Mouse (Mus musculus): ENCODE data around the gene Hcfc1r1. TPM values are rescaled to one million over a fixed set of nuclear protein-coding genes. Genes with fewer than 3 reads are reported as not detected.

The Hcfc1r1 gene
- 183 and 186 TPM in 2 replicates for polyA plus RNA-seq (2015; fragmentation: Nextera tagmentation; extraction: Ambion mirVana)

DNA sequence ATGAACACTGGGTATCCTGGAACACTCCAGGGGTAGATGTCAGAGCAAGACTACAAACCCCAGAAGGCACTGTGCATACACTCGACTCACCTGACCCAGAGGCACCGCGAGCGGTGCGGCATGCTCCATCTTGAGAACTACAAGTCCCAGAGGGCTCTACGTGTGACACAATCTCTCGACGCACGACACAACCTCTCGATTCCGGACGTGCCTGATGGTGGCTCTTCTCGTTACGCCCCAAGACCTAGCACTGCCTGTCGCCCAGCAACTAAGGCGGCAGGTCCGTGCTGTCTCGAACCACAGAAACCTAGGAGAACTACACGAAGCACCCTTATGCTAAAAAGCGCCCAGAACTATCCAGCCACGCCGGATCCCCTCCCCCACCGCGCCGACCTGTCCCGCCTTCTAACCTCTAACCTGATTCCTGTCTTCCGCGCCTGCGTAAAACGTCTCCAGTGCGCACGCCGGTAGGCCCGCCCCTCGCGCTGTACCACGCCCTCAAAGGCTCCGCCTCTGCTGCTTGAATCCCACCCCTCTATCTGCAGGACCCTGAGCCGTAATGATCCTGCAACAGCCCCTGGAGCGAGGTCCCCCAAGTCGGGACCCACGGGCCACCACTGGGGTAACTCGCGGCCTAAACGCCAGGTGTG, at the start of gene Hcfc1r1, which contains the start of gene Thoc6:
Gene Hcfc1r1, plus strand, starts transcription at position 173 of the 650 bp plus-strand sequence.
Gene Thoc6, minus strand, starts transcription at position 459 of the 650 bp plus-strand sequence.
- TF ChIP-seq CTCF (IDR thresholded peaks at IDR 0.05; ENCODE audit: low read depth) (0 out of 2 replicates have a peak, but pooled peaks have one; percentile 15), EP300 (optimal IDR thresholded peaks at IDR 0.05) (no peak)
- no peaks in the 10 kb centered on the region for H3K27me3 ChIP-seq (ENCODE audit: control insufficient read depth, insufficient read depth, low read length)
- H3K27ac ChIP-seq (replicated peaks) = peak within 1 kb of the TSS; percentile 91
- DNase-seq (ENCODE audit: low spot score) (peak; percentile 92), ATAC-seq (ENCODE audit: low FRiP score, low TSS enrichment) (peak; percentile 94)
- H3K9ac ChIP-seq (ENCODE audit: low read length) = peak within 1 kb of the TSS; percentile 80
- H3K4me3 ChIP-seq (ENCODE audit: low read depth, low read length) = peak within 1 kb of the TSS; percentile 71
- peaks cover 6% of the 10 kb centered on the region; the same call in 1 of the 2 replicates for H3K36me3 ChIP-seq (ENCODE audit: control insufficient read depth, insufficient read depth, low read length)
- peaks cover 11% of the 10 kb centered on the region for H3K4me1 ChIP-seq (replicated peaks; ENCODE audit: control insufficient read depth, insufficient read depth)
- no peaks in the 10 kb centered on the region for H3K9me3 ChIP-seq (ENCODE audit: control insufficient read depth, low read length)
- WGBS = under 1% methylated on average over 45 of the region's 45 CpGs
- H3K4me2 ChIP-seq (replicated peaks; ENCODE audit: low read depth) = peak within 1 kb of the TSS; percentile 93

DNA sequence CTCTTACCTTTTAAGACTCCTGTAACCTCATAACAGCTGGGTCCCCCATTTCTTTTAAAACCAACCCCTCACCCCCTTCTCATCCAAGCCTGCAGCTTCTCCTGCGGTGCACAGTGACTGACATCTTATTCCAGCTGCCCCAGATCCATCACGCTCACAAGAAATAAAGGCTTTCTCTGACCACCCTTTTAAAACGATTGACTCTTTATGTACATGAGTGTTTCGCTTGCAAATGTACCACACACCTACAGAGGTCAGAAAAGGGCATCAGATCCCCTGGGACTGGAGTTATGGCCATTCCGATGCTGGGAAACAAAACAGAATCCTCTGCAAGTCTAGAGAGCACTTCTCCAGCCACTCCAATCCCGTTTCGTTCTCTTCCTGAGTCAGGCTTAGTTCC, 45.6 kb upstream of the Hcfc1r1 start:
- Histone ChIP-seq H3K36me3 (ENCODE audit: control insufficient read depth, insufficient read depth, low read length) (no peaks in the 10 kb centered on the region), H3K9me3 (ENCODE audit: control insufficient read depth, low read length) (no peaks in the 10 kb centered on the region), H3K9ac (ENCODE audit: low read length) (no peak overlapping the region), H3K4me2 (replicated peaks; ENCODE audit: low read depth) (no peak overlapping the region), H3K27me3 (ENCODE audit: control insufficient read depth, insufficient read depth, low read length) (no peaks in the 10 kb centered on the region), H3K4me1 (replicated peaks; ENCODE audit: control insufficient read depth, insufficient read depth) (no peaks in the 10 kb centered on the region), H3K27ac (replicated peaks) (no peak overlapping the region), H3K4me3 (ENCODE audit: low read depth, low read length) (no peak overlapping the region)
- DNase-seq (ENCODE audit: low spot score) (no peak), ATAC-seq (ENCODE audit: low FRiP score, low TSS enrichment) (no peak)
- no peak for TF ChIP-seq CTCF (IDR thresholded peaks at IDR 0.05; ENCODE audit: low read depth)
- no peak for TF ChIP-seq EP300 (optimal IDR thresholded peaks at IDR 0.05)
- WGBS = 36% methylated on average over 7 of the region's 7 CpGs

DNA sequence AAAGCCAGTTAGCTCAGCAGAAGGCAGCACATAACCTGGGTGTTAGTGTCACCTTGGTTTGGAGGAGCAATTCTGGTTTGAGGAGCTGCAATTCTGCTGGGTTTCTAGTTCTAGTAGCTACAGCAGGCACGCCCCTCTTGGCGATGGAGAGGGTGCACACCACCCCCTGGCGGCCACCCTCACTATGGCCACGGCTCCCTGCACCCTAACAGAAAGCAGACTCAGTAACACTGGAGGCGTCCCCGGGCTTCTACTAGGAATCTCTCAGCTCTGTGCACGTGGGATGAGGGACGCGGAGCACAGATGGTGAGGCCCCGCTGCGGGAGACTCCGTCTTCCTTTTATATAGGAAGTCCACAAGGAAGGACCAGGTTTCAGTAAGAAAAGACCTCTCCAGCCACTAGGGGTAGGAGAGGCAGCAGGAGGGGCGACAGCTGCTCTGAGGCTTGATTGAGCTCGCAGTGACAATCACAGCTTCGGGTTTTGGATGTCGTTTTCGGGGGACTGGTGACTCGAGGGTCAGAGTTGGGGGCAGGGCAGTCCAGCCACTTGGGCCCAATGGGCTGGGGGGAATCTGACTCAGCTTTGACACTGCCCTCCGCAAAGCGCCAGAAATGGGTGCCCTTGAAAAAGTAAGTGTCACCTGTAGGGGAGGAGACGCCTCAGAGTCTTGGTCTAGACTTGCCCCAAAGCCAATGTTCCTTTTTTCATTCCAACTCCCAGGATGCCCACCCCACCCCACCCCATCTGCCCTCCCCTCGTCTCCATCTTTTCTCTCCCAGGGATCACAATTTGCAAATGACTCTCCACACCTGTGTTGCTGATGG, 43.0 kb upstream of the Hcfc1r1 start:
- peak; percentile 88 for ATAC-seq (ENCODE audit: low FRiP score, low TSS enrichment)
- 16% methylated on average over 22 of the region's 22 CpGs for WGBS
- no peak for TF ChIP-seq EP300 (optimal IDR thresholded peaks at IDR 0.05)
- TF ChIP-seq CTCF (IDR thresholded peaks at IDR 0.05; ENCODE audit: low read depth) = peak; percentile 90
- Histone ChIP-seq H3K4me1 (replicated peaks; ENCODE audit: control insufficient read depth, insufficient read depth) (no peaks in the 10 kb centered on the region), H3K4me3 (ENCODE audit: low read depth, low read length) (peak overlapping the region; percentile 13; the same call in 1 of the 2 replicates), H3K36me3 (ENCODE audit: control insufficient read depth, insufficient read depth, low read length) (no peaks in the 10 kb centered on the region), H3K4me2 (replicated peaks; ENCODE audit: low read depth) (peak overlapping the region; percentile 42), H3K9ac (ENCODE audit: low read length) (no peak overlapping the region; the same call in 1 of the 2 replicates), H3K27me3 (ENCODE audit: control insufficient read depth, insufficient read depth, low read length) (no peaks in the 10 kb centered on the region), H3K9me3 (ENCODE audit: control insufficient read depth, low read length) (no peaks in the 10 kb centered on the region), H3K27ac (replicated peaks) (no peak overlapping the region)
- DNase-seq (ENCODE audit: low spot score) = peak; percentile 88

DNA sequence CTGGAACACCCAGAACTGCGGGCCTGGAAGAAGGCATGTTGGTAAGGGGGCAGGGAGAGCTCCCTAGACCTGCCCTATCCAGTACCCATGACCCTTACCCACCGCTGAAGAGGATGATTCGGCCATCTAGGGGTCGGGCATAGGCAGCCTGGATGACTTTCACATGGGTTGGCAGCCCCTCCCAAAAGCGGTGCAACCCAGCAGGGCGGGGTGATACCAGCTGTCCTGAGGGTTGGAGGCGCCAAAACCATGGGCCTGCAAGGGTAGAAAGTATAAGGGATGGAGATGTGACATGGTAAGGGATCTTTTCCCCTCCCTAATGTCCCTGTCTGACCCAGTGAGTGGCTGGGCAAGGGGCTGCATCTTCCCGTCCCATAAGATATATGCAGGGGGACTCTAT, 42.2 kb upstream of the Hcfc1r1 start:
- no peaks in the 10 kb centered on the region for H3K9me3 ChIP-seq (ENCODE audit: control insufficient read depth, low read length)
- no peaks in the 10 kb centered on the region for H3K4me1 ChIP-seq (replicated peaks; ENCODE audit: control insufficient read depth, insufficient read depth)
- no peak overlapping the region for H3K9ac ChIP-seq (ENCODE audit: low read length)
- no peaks in the 10 kb centered on the region for H3K27me3 ChIP-seq (ENCODE audit: control insufficient read depth, insufficient read depth, low read length)
- no peak overlapping the region for H3K4me3 ChIP-seq (ENCODE audit: low read depth, low read length)
- no peak for TF ChIP-seq CTCF (IDR thresholded peaks at IDR 0.05; ENCODE audit: low read depth)
- no peak for TF ChIP-seq EP300 (optimal IDR thresholded peaks at IDR 0.05)
- no peak overlapping the region for H3K27ac ChIP-seq (replicated peaks)
- no peaks in the 10 kb centered on the region for H3K36me3 ChIP-seq (ENCODE audit: control insufficient read depth, insufficient read depth, low read length)
- ATAC-seq (ENCODE audit: low FRiP score, low TSS enrichment) = no peak
- no peak overlapping the region for H3K4me2 ChIP-seq (replicated peaks; ENCODE audit: low read depth)
- WGBS = 80% methylated on average over 8 of the region's 8 CpGs
- DNase-seq (ENCODE audit: low spot score) = no peak

DNA sequence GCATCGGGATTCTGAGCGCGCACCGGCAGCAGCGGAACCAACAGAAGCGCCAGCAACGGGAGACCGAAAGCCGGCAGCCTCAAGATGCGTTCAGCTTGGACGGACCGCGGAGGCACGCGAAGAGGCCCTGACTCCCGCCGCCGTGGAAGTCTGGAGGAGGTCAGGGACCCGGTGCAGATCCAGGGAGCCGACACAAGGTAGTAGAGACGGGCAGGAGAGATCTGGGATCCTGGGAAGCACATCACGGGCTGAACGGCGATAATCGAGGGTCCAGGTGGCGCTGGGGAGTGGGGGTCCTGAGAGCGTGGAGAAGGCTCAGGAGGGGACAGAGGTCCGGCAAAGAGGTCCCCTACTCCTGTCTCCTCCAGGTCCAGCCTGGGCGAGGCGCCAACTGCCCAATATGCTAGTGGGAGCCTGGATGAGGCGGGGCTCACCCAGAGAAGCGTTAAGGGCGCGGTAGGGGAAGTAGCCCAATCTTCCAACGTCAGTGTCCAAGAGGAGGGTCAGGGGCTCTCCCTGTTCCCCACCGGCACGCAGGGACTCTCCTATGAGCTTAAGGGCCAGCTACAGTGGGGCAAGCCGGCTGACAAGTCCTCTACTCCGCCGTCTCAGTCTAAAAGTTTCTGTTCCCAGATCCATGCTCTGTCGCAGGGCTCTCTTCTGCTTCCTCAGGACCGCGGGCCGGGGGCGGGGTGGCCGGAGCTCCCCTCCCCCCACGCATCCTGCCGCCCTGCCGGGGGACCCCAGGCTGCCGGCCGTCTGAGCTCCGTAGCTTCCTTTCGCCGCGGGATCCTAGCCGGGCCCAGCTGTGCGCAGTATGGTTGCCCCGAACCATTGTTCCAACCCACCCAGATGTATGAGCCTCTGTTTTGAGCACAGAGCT, 28.5 kb upstream of the Hcfc1r1 start, which contains the start of gene Mmp25:
Gene Mmp25, minus strand, starts transcription at position 665 of the 883 bp plus-strand sequence.
- H3K4me1 ChIP-seq (replicated peaks; ENCODE audit: control insufficient read depth, insufficient read depth) = peaks cover 4% of the 10 kb centered on the region; the same call in 1 of the 2 replicates
- H3K9ac ChIP-seq (ENCODE audit: low read length) = peak within 1 kb of the TSS; percentile 55
- peak within 1 kb of the TSS; percentile 48 for H3K4me3 ChIP-seq (ENCODE audit: low read depth, low read length)
- no peak within 1 kb of the TSS for H3K27ac ChIP-seq (replicated peaks)
- no peaks in the 10 kb centered on the region for H3K9me3 ChIP-seq (ENCODE audit: control insufficient read depth, low read length)
- DNase-seq (ENCODE audit: low spot score) = no peak
- no peaks in the 10 kb centered on the region for H3K27me3 ChIP-seq (ENCODE audit: control insufficient read depth, insufficient read depth, low read length)
- ATAC-seq (ENCODE audit: low FRiP score, low TSS enrichment) = peak; percentile 36; the same call in 1 of the 2 replicates
- peak within 1 kb of the TSS; percentile 76 for H3K4me2 ChIP-seq (replicated peaks; ENCODE audit: low read depth)
- under 1% methylated on average over 57 of the region's 58 CpGs for WGBS
- TF ChIP-seq CTCF (IDR thresholded peaks at IDR 0.05; ENCODE audit: low read depth) (no peak), EP300 (optimal IDR thresholded peaks at IDR 0.05) (no peak)
- H3K36me3 ChIP-seq (ENCODE audit: control insufficient read depth, insufficient read depth, low read length) = no peaks in the 10 kb centered on the region

All from stomach, postnatal 0 days (tissue).